Mouse (Mus musculus) embryo, embryonic 10.5 days (tissue): ENCODE data around the gene Mmp3.
"Not testable (repeated sequence)": the region's sequence is repeated elsewhere in the genome, so short reads cannot be mapped to it uniquely, and the experiment has no call there.

Experiments
- DNase-seq: peaks from one replicate; pipeline ENCODE4 v3.0.0-alpha.2; 2015; ENCODE audit warnings: low spot score

Mmp3 gene

DNA sequence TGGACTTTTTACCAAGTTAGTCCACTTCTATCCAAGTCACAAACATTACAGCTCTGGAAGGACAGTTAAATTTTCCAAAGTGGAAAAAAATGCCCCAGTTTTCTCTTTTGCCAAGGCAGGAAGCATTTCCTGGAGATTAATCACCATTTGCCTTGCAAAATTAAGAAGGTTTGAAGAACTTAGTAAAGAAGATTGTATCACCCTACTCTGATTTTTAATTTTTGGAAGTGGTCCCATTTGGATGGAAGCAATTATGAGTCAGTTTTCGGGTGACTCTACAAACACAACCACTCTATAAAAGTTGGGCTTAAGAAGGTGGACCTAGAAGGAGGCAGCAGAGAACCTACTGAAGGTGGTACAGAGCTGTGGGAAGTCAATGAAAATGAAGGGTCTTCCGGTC lies at the start of gene Mmp3:
Gene Mmp3 (plus strand): TSS at position 301 of the 400 bp plus-strand sequence.
- no peak for DNase-seq

GRCm38 (mm10) chr9:7396556-7396955 lies 49.1 kb upstream of the Mmp3 start:
- not testable (repeated sequence) for DNase-seq

- no peak for DNase-seq
Observed at GRCm38 (mm10) chr9:7453302-7453701, 7.7 kb downstream of the Mmp3 start.

GRCm38 (mm10) chr9:7470262-7470661 lies 24.6 kb downstream of the Mmp3 start:
- DNase-seq: no peak

DNA sequence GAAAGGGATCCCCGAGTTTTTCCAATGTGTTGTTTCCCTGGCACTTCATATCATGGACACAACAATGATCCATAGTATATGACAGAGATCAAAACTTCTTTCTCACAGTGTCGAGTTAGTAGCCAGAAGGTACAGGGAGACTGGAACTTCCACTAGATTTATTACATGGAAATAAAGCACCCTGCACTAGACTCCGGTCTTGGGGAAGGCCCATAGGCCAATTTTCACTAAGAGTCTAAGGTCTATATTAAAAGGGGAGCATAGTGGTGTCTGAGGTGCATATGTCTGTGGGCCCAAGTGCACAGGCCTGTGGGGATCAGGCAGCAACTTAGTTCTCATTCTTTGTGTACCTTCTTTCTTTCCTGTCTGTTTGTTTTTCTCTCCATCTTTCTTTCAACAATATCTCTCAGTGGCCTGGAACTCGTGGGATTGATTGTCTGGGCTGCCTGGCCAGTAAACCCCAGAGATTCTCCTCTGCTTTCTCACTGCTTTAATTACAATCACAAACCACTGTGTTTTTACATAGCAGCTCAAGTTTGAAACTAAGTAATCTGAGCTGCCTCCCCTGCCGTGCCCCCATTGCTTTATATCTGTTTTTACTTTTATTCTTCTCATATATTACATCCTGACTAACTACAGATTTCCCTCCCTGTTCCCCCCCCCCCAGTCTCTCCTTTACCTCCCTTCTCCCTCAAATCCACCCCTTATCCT lies 38.2 kb downstream of the Mmp3 start:
- DNase-seq: no peak

DNA sequence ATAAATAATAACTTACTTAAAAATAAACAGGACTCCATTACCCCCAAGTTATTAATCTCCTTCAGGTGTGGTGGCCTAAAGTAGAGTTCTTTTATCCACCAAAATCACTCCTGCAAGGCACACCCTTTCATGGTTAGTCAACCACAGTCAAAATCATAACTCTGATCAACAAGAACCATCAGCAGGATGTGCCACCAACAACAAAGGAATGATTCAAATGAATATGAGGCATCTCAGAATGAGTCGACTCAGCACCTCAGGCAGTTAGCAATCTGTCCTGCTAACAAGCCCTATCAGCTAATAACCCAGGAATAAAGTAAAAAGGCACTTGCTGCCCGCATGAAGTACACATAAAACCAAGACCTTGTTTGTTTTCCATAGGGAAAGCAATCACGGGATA lies 55.5 kb downstream of the Mmp3 start:
- DNase-seq: no peak

GRCm38 (mm10) chr9:7502051-7502450 lies 56.4 kb downstream of the Mmp3 start, which contains the start of gene Mmp10:
Gene Mmp10 (plus strand): TSS chr9:7502352.
- DNase-seq: no peak
